Mouse (Mus musculus): ENCODE data around the gene Tex19.1.

DNA sequence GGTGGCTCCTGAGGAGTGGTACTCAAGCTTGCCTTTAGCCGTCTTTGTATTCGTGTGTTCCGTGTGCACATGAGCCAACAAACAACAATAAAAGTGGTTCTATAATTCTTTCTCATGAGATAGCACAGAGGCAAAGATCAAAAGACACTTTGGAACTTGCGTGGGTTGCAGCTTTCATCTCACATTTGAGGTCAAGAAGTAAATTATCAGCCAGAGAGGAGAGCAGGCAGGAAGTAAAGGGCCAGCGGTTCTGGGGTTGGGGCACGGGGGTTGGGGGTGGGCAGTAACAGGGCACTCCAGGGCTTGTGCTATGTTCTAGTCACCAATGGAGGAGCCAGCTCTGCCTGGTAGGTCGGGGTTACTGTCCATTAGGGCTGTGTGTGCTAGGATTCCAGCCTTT, 45.3 kb upstream of the Tex19.1 start:
- TF ChIP-seq CTCF (conservative IDR thresholded peaks at IDR 0.05 in 1 of 2, IDR thresholded peaks at IDR 0.05 in 1 of 2; ENCODE audit: low read depth in 2 of 2, low read length in 2 of 2) (no peak), ZC3H11A (IDR thresholded peaks at IDR 0.05; ENCODE audit: low read depth, low read length) (no peak), EP300 (IDR thresholded peaks at IDR 0.05; ENCODE audit: low read length) (no peak), MAFK (IDR thresholded peaks at IDR 0.05; ENCODE audit: insufficient replicate concordance, low read length) (no peak), ELF1 (IDR thresholded peaks at IDR 0.05; ENCODE audit: low read depth, low read length) (no peak)
